ENCODE assay signal across 16 mouse cellular contexts in the genomic region with DNA sequence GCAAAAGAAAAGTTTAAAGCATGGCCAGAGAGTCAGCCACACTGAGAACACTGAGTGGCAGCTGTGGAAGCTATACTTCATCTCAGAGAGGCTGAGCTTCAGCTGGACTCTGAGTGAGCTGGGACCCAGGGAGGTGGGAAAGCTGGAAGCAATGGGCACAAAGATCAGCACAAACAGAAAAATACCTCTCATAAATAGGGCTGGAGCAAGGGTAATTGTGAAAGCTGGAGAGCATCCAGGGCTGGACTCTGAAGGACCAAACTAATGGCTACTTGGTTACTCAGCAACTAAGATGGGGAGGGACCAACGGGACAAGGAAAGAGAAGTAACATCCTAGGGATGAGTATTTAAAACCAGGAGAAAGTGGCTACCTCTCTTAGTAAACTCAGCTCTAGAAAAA.
"Had no signal": no experiment of that assay in that cellular context is flagged by ENCODE, and none has a peak within 500 bp of the region (broad histone marks: within the 10 kb centered on the region; RNA-seq: fewer than 3 reads in every experiment).

No protein-coding gene starts in this region.

- H3K27me3 ChIP-seq: intestine, embryonic 15.5 days; limb, embryonic 12.5 days; megakaryocyte, embryonic 14.5 days; midbrain, embryonic 15.5 days; neural tube, embryonic 12.5 days; stomach, embryonic 15.5 days had no signal

- H3K9me3 ChIP-seq: intestine, embryonic 15.5 days; limb, embryonic 12.5 days; megakaryocyte, embryonic 14.5 days; midbrain, embryonic 15.5 days; neural tube, embryonic 12.5 days; stomach, embryonic 15.5 days had no signal

- H3K4me1 ChIP-seq: intestine, embryonic 15.5 days; midbrain, embryonic 15.5 days; neural tube, embryonic 12.5 days; stomach, embryonic 15.5 days had no signal

- ATAC-seq: intestine, embryonic 15.5 days; lung, postnatal 0 days; midbrain, embryonic 15.5 days had no signal

- H3K4me2 ChIP-seq: intestine, embryonic 15.5 days; limb, embryonic 12.5 days; midbrain, embryonic 11.5 days; midbrain, embryonic 15.5 days; neural tube, embryonic 12.5 days; stomach, embryonic 15.5 days had no signal

- H3K27ac ChIP-seq: intestine, embryonic 15.5 days; limb, embryonic 12.5 days; liver, embryonic 14.5 days; macrophage; midbrain, embryonic 15.5 days; neural tube, embryonic 12.5 days; stomach, embryonic 15.5 days had no signal

- H3K9ac ChIP-seq: intestine, embryonic 15.5 days; limb, embryonic 12.5 days; liver, embryonic 14.5 days; midbrain, embryonic 15.5 days; neural tube, embryonic 12.5 days; stomach, embryonic 15.5 days had no signal

- H3K36me3 ChIP-seq: intestine, embryonic 15.5 days; limb, embryonic 12.5 days; midbrain, embryonic 15.5 days; neural tube, embryonic 12.5 days; stomach, embryonic 15.5 days had no signal

- H3K4me3 ChIP-seq: intestine, embryonic 15.5 days; limb, embryonic 12.5 days; megakaryocyte, embryonic 14.5 days; midbrain, embryonic 15.5 days; neural tube, embryonic 12.5 days; stomach, embryonic 15.5 days had no signal

- DNase-seq: layer of hippocampus, adult 9-11 months; layer of hippocampus, postnatal 36 days; liver; lung, adult 2 months; thymus, adult 2 months; thymus, postnatal 25 days had no signal
